Mouse (Mus musculus): ENCODE data around the gene Actn4.
A peak's percentile ranks its signal among the peaks of the same experiment; 100 is the strongest.

Gene Actn4

GRCm38 (mm10) chr7:28881199-28881598, 80.9 kb downstream of the Actn4 start, which contains the start of gene Capn12:
Capn12 (plus strand) TSS chr7:28881422.
- DNase-seq, result no peak

GRCm38 (mm10) chr7:28880554-28880953, 81.6 kb downstream of the Actn4 start:
- DNase-seq, result no peak

- DNase-seq, result no peak
These were observed 82.5 kb downstream of the Actn4 start for GRCm38 (mm10) chr7:28879606-28880005.

- DNase-seq, result no peak
These were observed 84.3 kb downstream of the Actn4 start for GRCm38 (mm10) chr7:28877856-28878255.

- DNase-seq, result no peak
These were observed 85.0 kb downstream of the Actn4 start for GRCm38 (mm10) chr7:28877155-28877554.

- no peak for DNase-seq
These were observed 86.0 kb downstream of the Actn4 start for GRCm38 (mm10) chr7:28876099-28876498.

GRCm38 (mm10) chr7:28874565-28874964, 87.6 kb downstream of the Actn4 start:
- no peak for DNase-seq

- no peak for DNase-seq
These were observed 91.1 kb downstream of the Actn4 start for GRCm38 (mm10) chr7:28870901-28871664.

GRCm38 (mm10) chr7:28867508-28868340, 94.4 kb downstream of the Actn4 start:
- peak; percentile 73 for DNase-seq

GRCm38 (mm10) chr7:28866769-28867507, 95.2 kb downstream of the Actn4 start:
- no peak for DNase-seq

- DNase-seq, result no peak
These were observed 96.4 kb downstream of the Actn4 start for GRCm38 (mm10) chr7:28865481-28866300.

GRCm38 (mm10) chr7:28864288-28864750, 97.8 kb downstream of the Actn4 start:
- DNase-seq, result no peak

GRCm38 (mm10) chr7:28863540-28863939, 98.6 kb downstream of the Actn4 start, which contains the start of gene Lgals7:
Lgals7 (plus strand) TSS chr7:28863853.
- no peak for DNase-seq

GRCm38 (mm10) chr7:28862817-28863499, 99.2 kb downstream of the Actn4 start:
- no peak for DNase-seq

GRCm38 (mm10) chr7:28860898-28861297, 101.2 kb downstream of the Actn4 start:
- no peak for DNase-seq

- DNase-seq, result no peak
These were observed 102.2 kb downstream of the Actn4 start for GRCm38 (mm10) chr7:28859953-28860352.

GRCm38 (mm10) chr7:28850642-28851041, 111.5 kb downstream of the Actn4 start:
- no peak for DNase-seq

- no peak for DNase-seq
These were observed 112.4 kb downstream of the Actn4 start for GRCm38 (mm10) chr7:28849700-28850236.

GRCm38 (mm10) chr7:28847273-28847672, 114.9 kb downstream of the Actn4 start:
- no peak for DNase-seq
